8 mouse cellular contexts compared by ENCODE assay signal in genomic region chr12:17184303-17184775, GRCm38 (mm10). TPM values are rescaled to one million over a fixed set of nuclear protein-coding genes. Genes with fewer than 3 reads are reported as not detected.
DNase-seq lines count a peak whose midpoint lies in the region; ATAC-seq and TF ChIP-seq lines count a peak whose summit lies in the region.

No protein-coding gene starts in this region.

- H3K36me3 ChIP-seq in liver, postnatal 0 days (replicated peaks; ENCODE audit: insufficient read depth, low read length), result no peaks in the 10 kb centered on the region
- H3K36me3 ChIP-seq in embryonic facial prominence, embryonic 14.5 days (ENCODE audit: control insufficient read depth, insufficient read depth, low read length), result no peaks in the 10 kb centered on the region
- H3K36me3 ChIP-seq in limb, embryonic 14.5 days (ENCODE audit: control insufficient read depth, insufficient read depth, low read length), result no peaks in the 10 kb centered on the region
- H3K36me3 ChIP-seq in small intestine, adult 2 months (ENCODE audit: control insufficient read depth, insufficient read depth, low read length), result no peaks in the 10 kb centered on the region

- intact Hi-C loops in heart, postnatal 36 days (cut with DNase I), result no loop called here

- no peaks in the 10 kb centered on the region for H3K27me3 ChIP-seq in liver, postnatal 0 days (ENCODE audit: insufficient read depth, low read length)
- no peaks in the 10 kb centered on the region for H3K27me3 ChIP-seq in embryonic facial prominence, embryonic 14.5 days (replicated peaks; ENCODE audit: control insufficient read depth, insufficient read depth, low read length)
- H3K27me3 ChIP-seq in limb, embryonic 14.5 days (ENCODE audit: control insufficient read depth, insufficient read depth, low read length), result no peaks in the 10 kb centered on the region
- no peaks in the 10 kb centered on the region for H3K27me3 ChIP-seq in small intestine, adult 2 months (ENCODE audit: control insufficient read depth, insufficient read depth, low read length)

- no peak overlapping the region for H3K4me2 ChIP-seq in liver, postnatal 0 days (ENCODE audit: low read depth, low read length)
- 0 out of 2 replicates have a peak overlapping the region, but pooled peaks have one; percentile 5 for H3K4me2 ChIP-seq in embryonic facial prominence, embryonic 14.5 days (ENCODE audit: low read depth, low read length)
- H3K4me2 ChIP-seq in limb, embryonic 14.5 days (replicated peaks; ENCODE audit: low read depth, low read length, severe bottlenecking), result no peak overlapping the region

- TF ChIP-seq EP300 in liver, postnatal 0 days (IDR thresholded peaks at IDR 0.05; ENCODE audit: low read depth), result no peak

- TF ChIP-seq POLR2A in limb, embryonic 14.5 days (IDR thresholded peaks at IDR 0.05; ENCODE audit: borderline replicate concordance, extremely low read depth, insufficient read depth, insufficient read length), result no peak
- TF ChIP-seq POLR2A in small intestine, adult 2 months (IDR thresholded peaks at IDR 0.05; ENCODE audit: low read depth, low read length), result no peak

- 19% methylated on average over 7 of the region's 7 CpGs for WGBS in liver, postnatal 0 days (ENCODE audit: insufficient replicate concordance)
- WGBS in embryonic facial prominence, embryonic 14.5 days, result 15% methylated on average over 7 of the region's 7 CpGs
- 18% methylated on average over 7 of the region's 7 CpGs for WGBS in limb, embryonic 14.5 days
- 9% methylated on average over 7 of the region's 7 CpGs for WGBS in small intestine, adult 2 months

- DNase-seq in liver, result peak; percentile 13
- no peak for DNase-seq in liver, postnatal 0 days
- peak; percentile 75 for DNase-seq in embryonic facial prominence, embryonic 14.5 days (ENCODE audit: low spot score)
- peak; percentile 20 to 23 for DNase-seq in heart, postnatal 36 days
- DNase-seq in limb, embryonic 14.5 days (ENCODE audit: low spot score), result peak; percentile 55
- no peak for DNase-seq in layer of hippocampus, adult 18-20 months (ENCODE audit: low spot score in 2 of 2)

- no peak overlapping the region for H3K4me3 ChIP-seq in liver, postnatal 0 days (ENCODE audit: low read depth, low read length)
- no peak overlapping the region for H3K4me3 ChIP-seq in embryonic facial prominence, embryonic 14.5 days (ENCODE audit: low read depth, low read length)
- H3K4me3 ChIP-seq in limb, embryonic 14.5 days (replicated peaks; ENCODE audit: low read length), result no peak overlapping the region
- H3K4me3 ChIP-seq in small intestine, adult 2 months (ENCODE audit: low read depth, low read length), result no peak overlapping the region

- H3K9me3 ChIP-seq in liver, postnatal 0 days (ENCODE audit: low read length), result no peaks in the 10 kb centered on the region
- H3K9me3 ChIP-seq in embryonic facial prominence, embryonic 14.5 days (ENCODE audit: control insufficient read depth, low read length), result no peaks in the 10 kb centered on the region
- no peaks in the 10 kb centered on the region for H3K9me3 ChIP-seq in limb, embryonic 14.5 days (ENCODE audit: control insufficient read depth, low read length)

- H3K27ac ChIP-seq in liver, postnatal 0 days (ENCODE audit: low read depth), result no peak overlapping the region
- no peak overlapping the region for H3K27ac ChIP-seq in embryonic facial prominence, embryonic 14.5 days (replicated peaks; ENCODE audit: low read depth, low read length)
- H3K27ac ChIP-seq in limb, embryonic 14.5 days (replicated peaks; ENCODE audit: low read depth, low read length), result no peak overlapping the region
- peak overlapping the region; percentile 57 for H3K27ac ChIP-seq in small intestine, adult 2 months (ENCODE audit: insufficient read depth, low read depth, low read length)

- no peak; the same call in 1 of the 2 replicates for ATAC-seq in liver, postnatal 0 days
- ATAC-seq in embryonic facial prominence, embryonic 14.5 days (ENCODE audit: low read depth), result peak; percentile 82; the same call in 1 of the 2 replicates
- peak; percentile 87 for ATAC-seq in limb, embryonic 14.5 days (ENCODE audit: low FRiP score, low read depth)
- ATAC-seq in monocyte, adult 5-6 weeks (replicated peaks; ENCODE audit: insufficient number of reproducible peaks, low FRiP score, low TSS enrichment, poor library complexity, severe bottlenecking), result no peak

- H3K4me1 ChIP-seq in liver, postnatal 0 days (ENCODE audit: insufficient read depth), result no peaks in the 10 kb centered on the region
- peaks cover 6% of the 10 kb centered on the region for H3K4me1 ChIP-seq in embryonic facial prominence, embryonic 14.5 days (ENCODE audit: control insufficient read depth, insufficient read depth, low read length)
- peaks cover 7% of the 10 kb centered on the region; the same call in 1 of the 2 replicates for H3K4me1 ChIP-seq in limb, embryonic 14.5 days (ENCODE audit: control insufficient read depth, insufficient read depth, low read length)
- peaks cover 4% of the 10 kb centered on the region for H3K4me1 ChIP-seq in small intestine, adult 2 months (ENCODE audit: control insufficient read depth, insufficient read depth, insufficient read length, low read length)

- TF ChIP-seq CTCF in liver, postnatal 0 days (IDR thresholded peaks at IDR 0.05; ENCODE audit: low read depth), result no peak
- TF ChIP-seq CTCF in small intestine, adult 2 months (IDR thresholded peaks at IDR 0.05; ENCODE audit: extremely low read depth, insufficient read length, insufficient replicate concordance, low read depth, low read length), result no peak

- H3K9ac ChIP-seq in liver, postnatal 0 days (replicated peaks), result no peak overlapping the region
- H3K9ac ChIP-seq in embryonic facial prominence, embryonic 14.5 days (ENCODE audit: low read depth, low read length), result no peak overlapping the region
- no peak overlapping the region for H3K9ac ChIP-seq in limb, embryonic 14.5 days (ENCODE audit: low read depth, low read length, severe bottlenecking)

RNA-seq across cellular contexts. Expression of gene Kcnf1, which starts 7.7 kb away (rescaled TPM):
- polyA plus RNA-seq in liver, postnatal 0 days (2015; fragmentation: Nextera tagmentation; extraction: Ambion mirVana), result 0.14 and 0.17 TPM in 2 replicates
- 0.28 and 0.32 TPM in 2 replicates for polyA plus RNA-seq in embryonic facial prominence, embryonic 14.5 days (2014; fragmentation: Nextera tagmentation; extraction: Ambion mirVana)
- not detected for total RNA-seq in heart, postnatal 36 days (2021)
- 0.91 and 0.97 TPM in 2 replicates for polyA plus RNA-seq in limb, embryonic 14.5 days (2012; rRNA removed)
- polyA plus RNA-seq in limb, embryonic 14.5 days (2014; fragmentation: Nextera tagmentation; extraction: Ambion mirVana), result 0.90 and 0.92 TPM in 2 replicates
- 2.0 and 2.5 TPM in 2 replicates for polyA plus RNA-seq in small intestine, adult 2 months (2012; rRNA removed)
- total RNA-seq in layer of hippocampus, adult 18-20 months (2021), result 10 to 100 TPM; 41.3 to 53.9 TPM
- total RNA-seq in monocyte, adult 5-6 weeks (2017), result not detected in 3 replicates

Comparison
In these comparisons a context has a peak if more than half of its experiments do, and no peak if none do; other contexts are left out.
1. DNase-seq: peak in liver (single experiment), embryonic facial prominence, embryonic 14.5 days (single experiment), heart, postnatal 36 days (2 of 2) and limb, embryonic 14.5 days (single experiment); none in liver, postnatal 0 days (single experiment) and layer of hippocampus, adult 18-20 months (0 of 2).
2. ATAC-seq: peak in embryonic facial prominence, embryonic 14.5 days (single experiment) and limb, embryonic 14.5 days (single experiment); none in liver, postnatal 0 days (single experiment) and monocyte, adult 5-6 weeks (single experiment).